Mouse (Mus musculus): Measurements from ENCODE around the gene Olfr463. TPM values are rescaled to one million over a fixed set of nuclear protein-coding genes. Genes with fewer than 3 reads are reported as not detected.
"Not testable (repeated sequence)": the region's sequence is repeated elsewhere in the genome, so short reads cannot be mapped to it uniquely, and the experiment has no call there.

The Olfr463 gene
- total and polyA plus RNA-seq, 2 experiments from 2014 or later = not detected

GRCm38 (mm10) chr11:87879826-87880225 lies 17.4 kb downstream of the Olfr463 start:
- no peak for ATAC-seq (ENCODE audit: insufficient read depth, low read depth)
- H3K9ac ChIP-seq (replicated peaks; ENCODE audit: low read depth, low read length) = no peak overlapping the region
- no peak for DNase-seq (ENCODE audit: low spot score)
- 0 out of 2 replicates have a peak, but pooled peaks cover 2% of the 10 kb centered on the region for H3K27me3 ChIP-seq (ENCODE audit: control insufficient read depth, insufficient read depth, low read length)
- H3K4me1 ChIP-seq (ENCODE audit: control insufficient read depth, insufficient read depth) = no peaks in the 10 kb centered on the region
- no peak overlapping the region for H3K4me2 ChIP-seq (ENCODE audit: low read depth, low read length)
- 81% methylated on average over 9 of the region's 9 CpGs for WGBS
- no peak overlapping the region for H3K27ac ChIP-seq (ENCODE audit: low read depth)
- H3K9me3 ChIP-seq (replicated peaks; ENCODE audit: control insufficient read depth, low read length) = no peaks in the 10 kb centered on the region
- no peaks in the 10 kb centered on the region for H3K36me3 ChIP-seq (replicated peaks; ENCODE audit: control insufficient read depth, insufficient read depth, low read length)
- H3K4me3 ChIP-seq (ENCODE audit: low read depth, low read length) = no peak overlapping the region
- TF ChIP-seq CTCF (IDR thresholded peaks at IDR 0.05; ENCODE audit: low read depth) = no peak

- TF ChIP-seq EP300 (IDR thresholded peaks at IDR 0.05; ENCODE audit: low read depth) = no peak
- no peak for TF ChIP-seq CTCF (IDR thresholded peaks at IDR 0.05; ENCODE audit: low read depth)
- Histone ChIP-seq H3K9ac (replicated peaks; ENCODE audit: low read depth, low read length) (no peak within 1 kb of the TSS), H3K4me1 (ENCODE audit: control insufficient read depth, insufficient read depth) (no peaks in the 10 kb centered on the region), H3K27ac (ENCODE audit: low read depth) (no peak within 1 kb of the TSS), H3K27me3 (ENCODE audit: control insufficient read depth, insufficient read depth, low read length) (0 out of 2 replicates have a peak, but pooled peaks cover 2% of the 10 kb centered on the region), H3K4me3 (ENCODE audit: low read depth, low read length) (no peak within 1 kb of the TSS), H3K36me3 (replicated peaks; ENCODE audit: control insufficient read depth, insufficient read depth, low read length) (no peaks in the 10 kb centered on the region), H3K9me3 (replicated peaks; ENCODE audit: control insufficient read depth, low read length) (no peaks in the 10 kb centered on the region), H3K4me2 (ENCODE audit: low read depth, low read length) (no peak within 1 kb of the TSS)
- DNase-seq (ENCODE audit: low spot score) = no peak
- ATAC-seq (ENCODE audit: insufficient read depth, low read depth) = no peak
- WGBS = 80% methylated on average over 6 of the region's 6 CpGs
These were observed 21.8 kb downstream of the Olfr463 start, which contains the start of gene Epx for GRCm38 (mm10) chr11:87875436-87875835. Gene Epx (minus strand): TSS chr11:87875536.

DNA sequence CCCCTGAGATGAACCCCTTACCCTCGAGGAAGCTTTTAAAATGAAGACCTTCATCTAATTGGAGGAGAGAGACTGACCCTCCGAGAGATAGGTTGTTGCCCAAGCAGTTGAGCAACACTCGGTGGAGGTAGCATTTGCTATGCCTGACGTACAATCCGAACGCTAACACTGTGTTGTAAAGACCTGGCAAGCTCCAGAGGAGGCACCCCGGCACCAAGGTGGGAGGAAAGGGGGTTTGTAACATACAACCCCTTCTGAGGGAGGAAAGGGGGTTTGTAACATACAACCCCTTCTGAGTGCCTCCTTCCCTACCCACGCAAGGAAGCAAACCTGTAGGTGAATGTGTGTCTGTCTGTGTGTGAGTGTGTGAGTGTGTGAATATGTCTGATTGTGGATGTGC lies 25.4 kb downstream of the Olfr463 start:
- Histone ChIP-seq H3K27me3 (ENCODE audit: control insufficient read depth, insufficient read depth, low read length) (0 out of 2 replicates have a peak, but pooled peaks cover under 1% of the 10 kb centered on the region), H3K4me2 (ENCODE audit: low read depth, low read length) (no peak overlapping the region), H3K4me1 (ENCODE audit: control insufficient read depth, insufficient read depth) (no peaks in the 10 kb centered on the region), H3K36me3 (replicated peaks; ENCODE audit: control insufficient read depth, insufficient read depth, low read length) (no peaks in the 10 kb centered on the region), H3K9ac (replicated peaks; ENCODE audit: low read depth, low read length) (no peak overlapping the region), H3K9me3 (replicated peaks; ENCODE audit: control insufficient read depth, low read length) (no peaks in the 10 kb centered on the region), H3K27ac (ENCODE audit: low read depth) (no peak overlapping the region), H3K4me3 (ENCODE audit: low read depth, low read length) (no peak overlapping the region)
- DNase-seq (ENCODE audit: low spot score) (no peak), ATAC-seq (ENCODE audit: insufficient read depth, low read depth) (no peak)
- 31% methylated on average over 8 of the region's 8 CpGs for WGBS
- TF ChIP-seq EP300 (IDR thresholded peaks at IDR 0.05; ENCODE audit: low read depth) (no peak), CTCF (IDR thresholded peaks at IDR 0.05; ENCODE audit: low read depth) (no peak)

DNA sequence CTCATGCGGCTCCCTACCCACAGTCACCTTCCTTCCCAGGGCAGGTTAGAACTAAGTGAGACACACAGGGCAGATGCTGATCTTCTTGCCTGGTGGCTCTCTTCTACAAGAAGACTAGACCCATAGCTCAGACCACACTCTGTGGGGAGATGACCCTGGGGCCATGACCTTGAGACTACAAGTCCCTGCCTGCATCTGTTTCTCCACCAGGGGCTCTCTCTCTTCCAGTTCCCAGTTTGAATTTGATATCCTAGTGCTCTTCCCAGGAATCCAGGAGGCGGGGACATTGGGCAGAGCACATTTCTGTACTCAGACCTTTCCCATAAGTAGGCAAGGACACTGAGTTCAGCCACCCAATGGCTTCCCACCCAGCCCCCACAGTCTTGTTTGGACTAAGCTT lies 27.1 kb downstream of the Olfr463 start:
- ATAC-seq (ENCODE audit: insufficient read depth, low read depth) (no peak), DNase-seq (ENCODE audit: low spot score) (no peak)
- H3K9me3 ChIP-seq (replicated peaks; ENCODE audit: control insufficient read depth, low read length) = no peaks in the 10 kb centered on the region
- H3K4me1 ChIP-seq (ENCODE audit: control insufficient read depth, insufficient read depth) = no peaks in the 10 kb centered on the region
- no peaks in the 10 kb centered on the region for H3K36me3 ChIP-seq (replicated peaks; ENCODE audit: control insufficient read depth, insufficient read depth, low read length)
- no peak overlapping the region for H3K4me2 ChIP-seq (ENCODE audit: low read depth, low read length)
- TF ChIP-seq EP300 (IDR thresholded peaks at IDR 0.05; ENCODE audit: low read depth) (no peak), CTCF (IDR thresholded peaks at IDR 0.05; ENCODE audit: low read depth) (no peak)
- H3K27ac ChIP-seq (ENCODE audit: low read depth) = no peak overlapping the region
- H3K27me3 ChIP-seq (ENCODE audit: control insufficient read depth, insufficient read depth, low read length) = no peaks in the 10 kb centered on the region
- H3K9ac ChIP-seq (replicated peaks; ENCODE audit: low read depth, low read length) = no peak overlapping the region
- WGBS = 71% methylated on average over 2 of the region's 2 CpGs
- H3K4me3 ChIP-seq (ENCODE audit: low read depth, low read length) = no peak overlapping the region

DNA sequence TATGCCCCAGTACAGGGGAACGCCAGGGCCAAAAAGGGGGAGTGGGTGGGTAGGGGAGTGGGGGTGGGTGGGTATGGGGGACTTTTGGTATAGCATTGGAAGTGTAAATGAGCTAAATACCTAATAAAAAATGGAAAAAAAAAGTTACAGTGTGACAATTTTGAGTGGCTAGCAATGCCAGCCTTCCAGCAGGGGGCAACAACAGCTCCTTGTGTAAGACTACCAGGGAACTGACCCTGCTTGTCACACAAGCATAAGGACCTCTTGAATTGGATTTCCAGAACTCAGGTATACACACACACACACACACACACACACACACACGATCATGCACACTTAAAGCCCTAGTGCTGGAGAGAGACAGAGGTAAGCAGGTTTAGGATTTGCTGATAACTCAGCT lies 30.3 kb downstream of the Olfr463 start:
- H3K27ac ChIP-seq (ENCODE audit: low read depth); H3K27me3 ChIP-seq (ENCODE audit: control insufficient read depth, insufficient read depth, low read length); H3K4me3 ChIP-seq (ENCODE audit: low read depth, low read length); H3K4me1 ChIP-seq (ENCODE audit: control insufficient read depth, insufficient read depth); H3K9me3 ChIP-seq (replicated peaks; ENCODE audit: control insufficient read depth, low read length); DNase-seq (ENCODE audit: low spot score); H3K4me2 ChIP-seq (ENCODE audit: low read depth, low read length); ATAC-seq (ENCODE audit: insufficient read depth, low read depth); H3K9ac ChIP-seq (replicated peaks; ENCODE audit: low read depth, low read length); H3K36me3 ChIP-seq (replicated peaks; ENCODE audit: control insufficient read depth, insufficient read depth, low read length): not testable (repeated sequence)
- WGBS = 76% methylated on average over 1 of the region's 2 CpGs

- Histone ChIP-seq H3K36me3 (replicated peaks; ENCODE audit: control insufficient read depth, insufficient read depth, low read length) (peaks cover 5% of the 10 kb centered on the region; the same call in 1 of the 2 replicates), H3K27me3 (ENCODE audit: control insufficient read depth, insufficient read depth, low read length) (no peaks in the 10 kb centered on the region), H3K9ac (replicated peaks; ENCODE audit: low read depth, low read length) (no peak overlapping the region), H3K4me2 (ENCODE audit: low read depth, low read length) (no peak overlapping the region), H3K9me3 (replicated peaks; ENCODE audit: control insufficient read depth, low read length) (no peaks in the 10 kb centered on the region), H3K27ac (ENCODE audit: low read depth) (no peak overlapping the region), H3K4me1 (ENCODE audit: control insufficient read depth, insufficient read depth) (no peaks in the 10 kb centered on the region), H3K4me3 (ENCODE audit: low read depth, low read length) (no peak overlapping the region)
- ATAC-seq (ENCODE audit: insufficient read depth, low read depth) (no peak), DNase-seq (ENCODE audit: low spot score) (no peak)
- TF ChIP-seq EP300 (IDR thresholded peaks at IDR 0.05; ENCODE audit: low read depth) (no peak), CTCF (IDR thresholded peaks at IDR 0.05; ENCODE audit: low read depth) (no peak)
- 83% methylated on average over 13 of the region's 13 CpGs for WGBS
These were observed 34.4 kb downstream of the Olfr463 start for GRCm38 (mm10) chr11:87862805-87863204.

All from heart, postnatal 0 days (tissue).